Mouse (Mus musculus): ENCODE results near the gene Irf2bp1.

The Irf2bp1 gene

DNA sequence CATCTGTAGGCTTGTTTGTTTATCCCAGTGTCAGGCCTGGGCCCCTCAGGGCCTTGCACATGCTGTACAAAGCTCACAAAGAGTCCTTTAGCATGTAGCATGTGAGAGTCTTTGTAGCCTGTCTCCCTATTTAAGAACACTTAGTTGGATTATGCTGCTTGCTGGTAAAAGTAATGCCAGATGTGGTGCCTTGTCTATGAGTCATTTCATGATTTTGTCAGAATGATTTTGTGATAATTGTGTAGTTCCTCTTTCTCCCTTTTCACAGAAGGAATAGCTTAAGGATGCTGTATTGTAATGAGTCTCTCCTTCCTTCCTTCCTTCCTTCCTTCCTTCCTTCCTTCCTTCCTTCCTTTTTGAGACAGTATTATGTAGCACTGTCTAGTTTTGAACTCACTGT, 24.2 kb downstream of the Irf2bp1 start:
- no peak for ATAC-seq (ENCODE audit: low TSS enrichment)

DNA sequence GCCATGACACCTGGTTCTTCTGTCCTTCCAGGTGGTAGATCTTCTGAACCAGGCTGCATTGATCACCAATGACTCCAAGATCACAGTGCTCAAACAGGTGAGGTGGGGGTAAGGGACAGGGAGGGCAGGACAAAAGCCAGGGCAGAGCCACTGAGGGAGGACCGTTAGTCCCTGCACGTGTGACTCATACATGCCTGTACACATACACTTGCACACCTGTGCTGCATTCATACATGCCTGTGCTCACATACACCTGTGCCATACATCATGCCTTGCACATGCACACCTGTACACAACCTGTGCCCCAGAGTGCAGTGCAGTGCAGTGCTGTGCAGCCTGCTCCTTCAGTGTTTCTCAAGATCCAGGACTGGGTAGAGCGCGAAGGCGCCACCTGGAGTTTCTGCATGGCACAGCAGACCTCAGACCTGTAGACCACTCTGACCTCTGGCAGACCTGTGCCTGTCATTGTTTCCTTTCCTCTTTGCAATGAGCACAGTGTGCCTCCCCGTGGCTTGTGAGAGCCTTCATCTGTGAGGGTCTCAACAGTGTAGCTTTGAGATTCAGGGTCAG, 25.3 kb downstream of the Irf2bp1 start:
- ATAC-seq (ENCODE audit: low TSS enrichment), result peak; percentile 38; the same call in 1 of the 2 replicates

DNA sequence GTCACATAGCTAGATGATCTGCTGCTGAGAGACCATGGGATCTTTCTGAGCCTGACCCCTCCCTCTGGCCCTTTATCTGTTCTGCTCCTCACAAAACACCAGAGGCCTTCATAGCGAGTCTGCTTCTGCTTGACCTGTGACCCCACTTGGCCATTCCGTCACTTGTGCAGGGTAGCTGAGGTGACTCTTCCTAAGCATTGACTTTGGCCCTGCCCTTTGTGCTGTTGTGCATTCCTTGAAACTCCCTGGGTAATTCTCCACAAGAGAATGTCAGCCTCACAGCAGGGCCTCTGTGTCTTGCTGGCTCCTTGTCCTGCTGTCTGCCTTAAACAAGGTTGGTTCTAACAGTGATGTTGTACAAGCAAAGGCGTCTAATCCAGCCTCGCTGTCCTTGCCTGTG, 27.8 kb downstream of the Irf2bp1 start:
- ATAC-seq (ENCODE audit: low TSS enrichment), result no peak

DNA sequence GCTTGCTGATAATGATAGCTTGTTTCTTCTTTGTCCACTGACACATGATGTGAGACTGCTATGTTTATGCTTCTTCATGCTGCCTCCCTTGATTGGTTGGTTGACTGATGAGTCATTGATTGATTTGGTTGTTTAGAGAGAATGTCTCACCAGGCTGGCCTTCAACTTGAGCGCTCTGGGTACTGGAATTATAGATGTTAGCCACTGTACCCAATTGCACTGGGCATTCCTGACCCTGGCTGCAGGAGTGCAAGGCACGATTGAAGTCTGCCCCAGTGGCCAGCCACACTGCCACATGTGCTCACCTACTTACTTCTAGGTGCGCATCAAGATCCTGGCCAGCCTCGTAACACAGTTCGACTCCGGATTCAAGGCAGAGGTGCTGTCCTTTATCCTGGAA, 40.8 kb downstream of the Irf2bp1 start:
- no peak for ATAC-seq (ENCODE audit: low TSS enrichment)

DNA sequence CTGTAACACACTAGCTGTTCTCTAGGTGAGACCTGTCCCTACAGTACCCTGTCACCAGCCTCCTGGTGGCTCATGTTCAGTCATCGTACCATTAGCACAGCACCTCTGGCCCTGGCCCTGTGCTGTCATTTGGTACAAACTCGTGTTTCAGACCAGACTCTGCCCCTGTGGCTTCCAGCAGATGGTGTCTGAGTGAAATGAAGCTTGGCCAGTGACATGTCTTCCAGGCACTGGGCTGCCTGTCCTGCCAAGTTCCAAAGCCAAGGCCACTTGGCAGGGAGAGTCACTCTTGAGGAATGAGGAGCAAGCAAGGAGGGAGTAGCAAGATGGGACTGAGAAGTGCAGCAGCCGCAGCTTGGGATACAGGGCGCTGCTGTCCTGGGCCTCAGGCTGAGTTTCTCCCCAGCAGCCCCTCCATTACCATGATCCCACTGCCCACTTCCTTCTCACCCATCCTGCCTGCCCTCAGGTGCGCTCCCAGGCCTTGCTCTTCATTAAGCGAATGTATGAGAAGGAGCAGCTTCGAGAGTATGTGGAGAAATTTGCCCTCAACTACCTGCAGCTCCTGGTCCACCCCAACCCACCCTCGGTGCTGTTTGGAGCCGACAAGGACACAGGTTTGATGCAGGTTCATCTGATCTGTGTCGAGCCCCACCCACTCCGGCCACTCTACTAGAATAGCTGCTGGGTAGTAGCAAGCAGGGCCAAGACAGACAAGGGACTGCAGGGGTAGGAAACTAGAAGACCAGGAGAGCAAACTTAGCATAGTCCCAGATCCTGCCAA, 42.6 kb downstream of the Irf2bp1 start:
- no peak for ATAC-seq (ENCODE audit: low TSS enrichment)

DNA sequence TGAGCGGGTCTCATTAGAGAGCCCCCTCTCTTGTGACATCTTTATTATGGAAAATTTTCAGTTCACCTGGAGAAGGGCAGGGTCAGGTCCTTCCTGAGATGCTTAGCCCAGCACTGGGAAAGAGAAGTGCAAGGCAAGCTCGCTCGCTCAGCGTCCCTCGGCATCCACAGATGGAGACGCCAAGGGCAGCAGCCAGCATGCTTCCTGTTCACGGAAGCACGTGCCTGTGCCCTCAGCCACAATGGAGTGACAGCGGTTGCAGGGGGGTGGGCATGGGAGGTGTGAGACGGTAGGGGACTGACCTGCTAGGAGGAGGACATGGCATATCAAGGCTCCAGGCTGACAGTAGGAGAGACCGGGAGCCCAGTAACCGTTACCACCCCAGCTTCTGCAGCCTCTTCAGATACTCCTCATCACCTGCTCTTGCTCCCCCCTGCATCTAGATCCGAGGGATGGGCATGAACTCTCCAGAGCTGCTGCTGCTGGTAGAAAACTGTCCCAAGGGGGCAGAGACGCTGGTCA, 44.2 kb downstream of the Irf2bp1 start:
- no peak for ATAC-seq (ENCODE audit: low TSS enrichment)

DNA sequence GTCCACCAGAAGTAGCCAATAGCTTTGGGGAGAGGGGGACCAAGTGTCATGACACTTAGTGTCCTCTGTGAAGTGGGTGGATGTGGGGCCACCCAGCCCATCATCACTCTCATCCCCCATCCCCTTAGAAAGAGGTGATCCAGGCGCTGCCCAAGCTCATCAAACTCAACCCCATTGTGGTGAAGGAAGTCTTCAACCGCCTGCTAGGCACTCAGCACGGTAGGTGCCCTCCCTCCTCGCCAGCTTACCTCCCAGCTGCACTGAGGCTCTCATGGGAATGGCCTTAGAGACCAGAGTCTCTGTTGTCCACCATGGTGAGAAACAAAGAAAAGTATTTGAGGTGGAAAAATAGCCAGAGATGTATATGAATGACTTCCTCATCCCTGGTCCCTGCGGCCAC, 45.4 kb downstream of the Irf2bp1 start:
- no peak for ATAC-seq (ENCODE audit: low TSS enrichment)

DNA sequence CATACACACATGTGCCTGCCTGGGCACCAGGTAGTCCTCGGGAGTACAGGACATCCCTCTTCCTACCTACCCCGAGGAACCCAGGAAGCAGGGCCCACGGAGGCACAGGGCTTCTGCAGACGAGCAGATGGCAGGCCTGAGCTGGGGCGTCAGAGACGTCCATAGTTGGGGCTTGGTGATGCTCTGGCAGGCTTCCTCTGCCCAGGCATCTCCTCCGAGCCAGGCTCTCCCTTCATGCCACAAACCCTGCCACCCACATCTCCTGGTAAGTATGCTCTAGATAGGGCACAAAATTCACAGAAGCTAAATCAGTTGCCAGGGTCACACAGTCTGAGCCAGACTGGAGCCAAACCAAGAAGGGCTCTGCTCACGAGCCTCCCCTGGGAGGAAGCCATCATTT, 46.3 kb downstream of the Irf2bp1 start:
- ATAC-seq (ENCODE audit: low TSS enrichment), result peak; percentile 16; the same call in 1 of the 2 replicates

DNA sequence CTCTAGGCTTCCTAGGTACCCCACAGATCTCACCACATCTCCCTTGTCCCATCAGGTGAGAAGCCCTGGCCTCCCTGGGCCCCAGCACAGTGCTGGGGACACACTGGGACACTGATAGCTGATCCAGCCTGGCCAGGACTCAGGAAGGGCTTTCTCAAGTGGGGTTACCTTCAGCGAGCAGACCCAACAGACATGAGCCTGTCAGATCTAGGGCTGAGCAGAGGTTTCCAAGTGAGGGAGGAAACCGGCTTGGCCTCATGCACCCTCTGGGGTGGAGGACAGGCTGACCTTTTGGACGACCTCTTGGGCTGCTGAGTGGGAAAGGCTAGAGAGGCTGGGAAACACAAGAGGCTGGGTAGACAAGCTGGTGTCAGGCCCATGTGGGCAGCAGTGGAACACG, 47.3 kb downstream of the Irf2bp1 start:
- no peak for ATAC-seq (ENCODE audit: low TSS enrichment)

DNA sequence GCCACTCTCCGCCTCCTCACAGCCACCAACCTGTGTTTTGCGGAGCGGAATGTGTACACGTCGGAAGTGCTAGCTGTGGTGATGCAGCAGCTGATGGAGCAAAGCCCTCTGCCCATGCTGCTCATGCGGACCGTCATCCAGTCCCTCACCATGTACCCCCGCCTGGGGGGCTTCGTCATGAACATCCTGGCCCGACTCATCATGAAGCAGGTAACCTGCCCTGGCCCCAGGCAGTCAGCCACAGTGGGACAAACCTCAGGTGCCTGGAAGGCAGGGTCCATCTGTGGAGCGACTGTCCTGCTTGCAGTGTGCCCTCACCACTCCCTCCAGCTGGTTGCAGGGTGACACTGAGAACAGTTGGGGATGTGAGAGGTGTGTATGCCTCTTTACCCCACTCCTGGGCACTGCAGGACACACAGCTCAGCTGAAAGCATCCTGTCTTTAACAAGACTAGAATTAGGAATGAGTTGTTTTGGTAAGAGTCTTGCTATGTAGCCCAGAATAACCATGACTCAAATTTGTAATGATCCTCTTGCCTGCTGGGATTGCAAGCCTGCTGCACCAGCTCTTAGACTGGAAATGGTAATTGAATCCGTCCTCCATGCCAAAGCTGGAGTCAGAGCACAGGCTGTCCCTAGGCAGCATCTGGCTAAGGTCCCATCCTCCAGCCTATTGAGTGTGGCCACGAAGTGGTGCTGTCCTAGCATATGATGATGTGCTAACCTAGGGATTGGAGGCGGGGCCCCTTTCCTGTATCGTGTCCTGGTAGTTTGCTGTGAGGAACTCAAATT, 48.7 kb downstream of the Irf2bp1 start:
- peak; percentile 68 for ATAC-seq (ENCODE audit: low TSS enrichment)

DNA sequence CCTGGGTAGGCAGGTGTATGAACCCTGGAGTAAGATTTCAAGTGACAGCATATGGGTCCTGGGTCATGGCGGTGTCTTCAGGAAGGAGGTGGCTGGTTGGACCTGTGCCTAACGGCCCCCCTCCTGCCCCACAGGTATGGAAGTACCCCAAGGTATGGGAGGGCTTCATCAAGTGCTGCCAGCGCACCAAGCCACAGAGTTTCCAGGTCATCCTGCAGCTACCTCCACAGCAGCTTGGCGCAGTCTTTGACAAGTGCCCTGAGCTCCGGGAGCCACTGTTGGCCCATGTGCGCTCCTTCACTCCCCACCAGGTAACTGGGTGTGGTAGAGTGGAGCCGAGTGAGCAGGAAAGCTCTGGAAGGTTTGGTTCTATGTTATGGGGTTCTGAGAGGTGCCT, 49.3 kb downstream of the Irf2bp1 start:
- ATAC-seq (ENCODE audit: low TSS enrichment), result no peak

DNA sequence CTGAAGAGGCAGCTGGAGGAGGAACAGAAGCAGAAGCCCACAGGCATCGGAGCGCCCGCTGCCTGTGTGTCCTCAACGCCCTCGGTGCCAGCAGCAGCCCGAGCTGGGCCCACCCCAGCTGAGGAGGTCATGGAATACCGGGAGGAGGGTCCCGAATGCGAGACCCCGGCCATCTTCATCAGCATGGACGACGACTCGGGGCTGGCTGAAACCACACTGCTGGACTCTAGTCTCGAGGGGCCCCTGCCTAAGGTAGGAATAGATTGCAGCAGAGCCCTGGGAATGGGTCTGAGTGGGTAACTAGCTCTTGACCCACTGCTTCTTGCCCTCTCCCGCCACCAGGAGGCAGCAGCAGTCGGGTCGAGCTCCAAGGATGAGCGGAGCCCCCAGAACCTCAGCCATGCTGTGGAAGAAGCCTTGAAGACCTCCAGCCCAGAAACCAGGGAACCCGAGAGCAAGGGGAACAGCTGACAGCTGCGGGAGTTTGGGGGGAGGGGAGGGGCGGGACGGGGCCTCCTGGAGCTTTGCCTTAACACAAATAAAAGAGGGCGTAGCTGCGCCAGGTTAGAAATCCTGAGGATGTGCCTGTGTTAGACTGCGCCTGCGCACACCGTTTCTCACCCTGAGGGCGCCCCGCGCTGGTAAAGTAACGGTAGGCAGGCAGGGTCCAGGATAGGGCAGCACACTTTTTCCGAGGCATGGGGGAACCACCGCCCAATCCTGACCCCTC, 50.4 kb downstream of the Irf2bp1 start, which contains the start of gene Rsph6a:
Gene Rsph6a, plus strand, starts transcription at position 644 of the 730 bp plus-strand sequence.
- no peak for ATAC-seq (ENCODE audit: low TSS enrichment)

DNA sequence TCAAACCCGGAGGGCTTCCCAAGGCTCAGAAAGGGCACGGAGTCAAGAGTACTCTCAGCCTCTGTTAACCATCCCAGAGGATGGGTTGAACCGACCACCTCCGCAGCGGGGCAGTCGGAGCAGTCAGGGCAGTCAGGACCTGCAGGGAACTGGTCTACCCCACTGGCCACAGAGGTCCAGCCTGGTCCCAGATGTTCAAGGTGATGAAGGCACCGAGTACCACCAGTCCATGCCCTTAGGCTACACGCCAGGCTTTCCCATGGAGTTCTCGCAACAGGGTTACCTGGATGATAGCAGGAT, 50.9 kb downstream of the Irf2bp1 start:
- no peak for ATAC-seq (ENCODE audit: low TSS enrichment)

DNA sequence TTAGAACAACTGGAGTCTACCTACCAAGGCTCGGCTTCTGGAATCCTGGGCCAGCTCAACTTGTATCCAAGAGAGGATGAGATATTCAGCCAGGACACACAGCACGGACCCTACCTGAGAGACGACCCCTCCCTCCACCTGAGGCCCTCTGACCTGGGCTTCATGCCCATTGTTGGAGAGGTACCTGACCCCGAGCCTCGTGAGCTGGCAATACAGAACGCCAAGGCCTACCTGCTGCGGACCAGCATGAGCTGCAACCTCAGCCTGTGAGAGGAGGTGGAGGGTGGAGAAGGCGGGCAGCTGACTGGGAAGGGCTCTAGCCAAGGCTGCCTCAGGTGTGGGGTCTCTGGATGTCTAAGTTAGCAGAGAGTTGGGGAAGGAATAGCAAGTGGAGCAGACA, 51.3 kb downstream of the Irf2bp1 start:
- no peak for ATAC-seq (ENCODE audit: low TSS enrichment)
